Mouse (Mus musculus) forebrain, embryonic 11.5 days (tissue): ENCODE measurements around the gene Gm11168. TPM values are rescaled to one million over a fixed set of nuclear protein-coding genes. Genes with fewer than 3 reads are reported as not detected.
"Not testable (repeated sequence)": the region's sequence is repeated elsewhere in the genome, so short reads cannot be mapped to it uniquely, and the experiment has no call there.

Source experiments
- ATAC-seq: fragments of 200-750 bp; cut with Nextera tagmentation; replicated peaks from 2 replicates; pipeline ENCODE4 v1.8.0; 2017; ENCODE audit warnings: moderate TSS enrichment; ENCODE audit not compliant: low FRiP score
- DNase-seq: peaks from one replicate; pipeline ENCODE4 v3.0.0-alpha.2; 2017; ENCODE audit warnings: low spot score
- H3K27ac ChIP-seq: fragments of 300-500 bp; sonication (generic); 2 replicates; pipeline ENCODE4 v1.5.1; 2014; ENCODE audit warnings: low read depth, low read length
- H3K27me3 ChIP-seq: fragments of 300-500 bp; sonication (generic); 2 replicates; pipeline ENCODE4 v1.6.1; 2014; ENCODE audit warnings: mild to moderate bottlenecking, low read length, mixed read lengths; ENCODE audit not compliant: control insufficient read depth, insufficient read depth
- H3K36me3 ChIP-seq: fragments of 300-500 bp; sonication (generic); 2 replicates; pipeline ENCODE4 v1.6.1; 2014; ENCODE audit warnings: mild to moderate bottlenecking, low read length, moderate library complexity, mixed read lengths; ENCODE audit not compliant: control insufficient read depth, insufficient read depth
- H3K4me1 ChIP-seq: fragments of 300-500 bp; sonication (generic); replicated peaks from 2 replicates; pipeline ENCODE4 v1.6.1; 2014; ENCODE audit warnings: low read length, mixed read lengths; ENCODE audit not compliant: control insufficient read depth, insufficient read depth
- H3K4me2 ChIP-seq: fragments of 300-500 bp; sonication (generic); 2 replicates; pipeline ENCODE4 v1.6.1; 2014; ENCODE audit warnings: low read depth, mild to moderate bottlenecking, low read length, moderate library complexity, mixed read lengths; ENCODE audit not compliant: severe bottlenecking
- H3K4me3 ChIP-seq: fragments of 300-500 bp; sonication (generic); 2 replicates; pipeline ENCODE4 v1.5.1; 2014; ENCODE audit warnings: low read depth, low read length
- H3K9ac ChIP-seq: fragments of 300-500 bp; sonication (generic); 2 replicates; pipeline ENCODE4 v1.6.1; 2014; ENCODE audit warnings: low read length
- H3K9me3 ChIP-seq: fragments of 300-500 bp; sonication (generic); 2 replicates; pipeline ENCODE4 v1.6.1; 2016; ENCODE audit warnings: low read length, mixed read lengths; ENCODE audit not compliant: control insufficient read depth
- WGBS: fragments of 180-500 bp; shearing (Covaris S2); extraction: QIAGEN DNeasy Blood & Tissue Kit; methylation state at CpG from one replicate; pipeline ENCODE4 v1.1.7; 2014; 5-methylcytosine and 5-hydroxymethylcytosine counted together
- microRNA-seq: library from miRNA; unstranded; fragments of <30 nt; microRNA quantifications from one replicate; pipeline ENCODE4, GENCODE M21; 2016; ENCODE audit not compliant: insufficient number of aligned reads
- polyA plus RNA-seq: library from polyadenylated mRNA; unstranded; fragments of >200 nt; fragmentation: Nextera tagmentation; extraction: Ambion mirVana; gene quantifications from 2 replicates; pipeline ENCODE4 v1.2.1, GENCODE M21; 2014

Gm11168 gene
- polyA plus RNA-seq, 1 experiment from 2014 or later = not detected

- not testable (repeated sequence) for H3K4me2 ChIP-seq, H3K27me3 ChIP-seq, H3K9me3 ChIP-seq, H3K27ac ChIP-seq, H3K4me1 ChIP-seq, H3K4me3 ChIP-seq, H3K36me3 ChIP-seq, H3K9ac ChIP-seq
- DNase-seq (peak; percentile 77), ATAC-seq (0 out of 2 replicates have a peak, but pooled peaks have one; percentile 47)
- WGBS = 65% methylated on average over 2 of the region's 10 CpGs
Measured at GRCm38 (mm10) chr9:3030677-3031318, 27.7 kb downstream of the Gm11168 start.

DNA sequence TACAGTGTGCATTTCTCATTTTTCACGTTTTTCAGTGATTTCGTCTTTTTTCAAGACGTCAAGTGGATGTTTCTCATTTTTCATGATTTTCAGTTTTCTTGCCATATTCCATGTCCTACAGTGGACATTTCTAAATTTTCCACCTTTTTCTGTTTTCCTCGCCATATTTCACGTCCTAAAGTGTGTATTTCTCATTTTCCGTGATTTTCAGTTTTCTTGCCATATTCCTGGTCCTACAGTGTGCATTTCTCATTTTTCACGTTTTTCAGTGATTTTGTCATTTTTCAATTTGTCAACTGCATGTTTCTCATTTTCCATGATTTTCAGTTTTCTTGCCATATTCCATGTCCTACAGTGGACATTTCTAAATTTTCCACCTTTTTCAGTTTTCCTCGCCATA is 31.2 kb downstream of the Gm11168 start, which contains the start of gene Gm17535:
Gene Gm17535, plus strand, starts transcription at position 301 of the 400 bp plus-strand sequence.
- H3K4me3 ChIP-seq, H3K4me2 ChIP-seq, H3K9ac ChIP-seq, H3K27me3 ChIP-seq, DNase-seq, H3K27ac ChIP-seq, H3K36me3 ChIP-seq, H3K9me3 ChIP-seq, ATAC-seq, H3K4me1 ChIP-seq: not testable (repeated sequence)
- no CpG with 5 or more reads among the region's 8 CpGs for WGBS

DNA sequence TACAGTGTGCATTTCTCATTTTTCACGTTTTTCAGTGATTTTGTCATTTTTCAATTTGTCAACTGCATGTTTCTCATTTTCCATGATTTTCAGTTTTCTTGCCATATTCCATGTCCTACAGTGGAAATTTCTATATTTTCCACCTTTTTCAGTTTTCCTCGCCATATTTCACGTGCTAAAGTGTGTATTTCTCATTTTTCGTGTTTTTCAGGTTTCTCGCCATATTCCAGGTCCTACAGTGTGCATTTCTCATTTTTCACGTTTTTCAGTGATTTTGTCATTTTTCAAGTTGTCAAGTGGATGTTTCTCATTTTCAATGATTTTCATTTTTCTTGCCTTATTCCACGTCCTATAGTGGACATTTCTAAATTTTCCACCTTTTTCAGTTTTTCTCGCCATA is 33.4 kb downstream of the Gm11168 start, which contains the start of gene Gm10715:
Gene Gm10715, plus strand, starts transcription at position 301 of the 400 bp plus-strand sequence.
- H3K4me2 ChIP-seq, H3K36me3 ChIP-seq, H3K27ac ChIP-seq, DNase-seq, H3K4me1 ChIP-seq, ATAC-seq, H3K4me3 ChIP-seq, H3K27me3 ChIP-seq, H3K9ac ChIP-seq, H3K9me3 ChIP-seq: not testable (repeated sequence)
- 69% methylated on average over 6 of the region's 8 CpGs for WGBS

DNA sequence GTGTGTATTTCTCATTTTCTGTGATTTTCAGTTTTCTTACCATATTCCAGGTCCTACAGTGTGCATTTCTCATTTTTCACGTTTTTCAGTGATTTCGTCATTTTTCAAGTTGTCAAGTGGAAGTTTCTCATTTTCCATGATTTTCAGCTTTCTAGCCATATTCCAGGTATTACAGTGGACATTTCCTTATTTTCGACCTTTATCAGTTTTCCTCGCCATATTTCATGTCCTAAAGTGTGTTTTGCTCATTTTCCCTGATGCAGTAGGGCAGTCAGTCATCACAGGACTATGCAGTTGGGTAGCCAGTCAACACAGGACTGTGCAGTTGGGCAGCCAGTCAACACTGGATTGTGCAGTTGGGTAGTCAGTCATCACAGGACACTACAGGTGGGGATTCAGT is 35.0 kb downstream of the Gm11168 start:
- 59% methylated on average over 4 of the region's 4 CpGs for WGBS
- H3K4me3 ChIP-seq, H3K4me2 ChIP-seq, ATAC-seq, H3K4me1 ChIP-seq, H3K27ac ChIP-seq, H3K27me3 ChIP-seq, H3K9me3 ChIP-seq, DNase-seq, H3K9ac ChIP-seq, H3K36me3 ChIP-seq: not testable (repeated sequence)

Small RNAs within 50 kb of the gene (microRNA-seq; reads per million reads assigned to microRNA genes)
- gene Mir101c = not detected

Other genes with a start within 250 kb of the Gm11168 start
- not detected in 2 replicates for gene Gm10722, start 2.4 kb upstream of the Gm11168 start, polyA plus RNA-seq
- gene Gm10721, start 9.8 kb downstream of the Gm11168 start, polyA plus RNA-seq = not detected in 2 replicates
- not detected in 2 replicates for gene Gm10720, start 12.3 kb downstream of the Gm11168 start, polyA plus RNA-seq
- not detected in 2 replicates for gene Gm10719, start 14.1 kb downstream of the Gm11168 start, polyA plus RNA-seq
- 0.71 and 0.77 TPM in 2 replicates for gene Gm10718, start 20.2 kb downstream of the Gm11168 start, polyA plus RNA-seq
- gene Gm10717, start 22.1 kb downstream of the Gm11168 start, polyA plus RNA-seq = not detected in 2 replicates
- not detected in 2 replicates for gene Gm17535, start 31.3 kb downstream of the Gm11168 start, polyA plus RNA-seq
- not detected in 2 replicates for gene Gm10715, start 33.5 kb downstream of the Gm11168 start, polyA plus RNA-seq